In the genomic region with DNA sequence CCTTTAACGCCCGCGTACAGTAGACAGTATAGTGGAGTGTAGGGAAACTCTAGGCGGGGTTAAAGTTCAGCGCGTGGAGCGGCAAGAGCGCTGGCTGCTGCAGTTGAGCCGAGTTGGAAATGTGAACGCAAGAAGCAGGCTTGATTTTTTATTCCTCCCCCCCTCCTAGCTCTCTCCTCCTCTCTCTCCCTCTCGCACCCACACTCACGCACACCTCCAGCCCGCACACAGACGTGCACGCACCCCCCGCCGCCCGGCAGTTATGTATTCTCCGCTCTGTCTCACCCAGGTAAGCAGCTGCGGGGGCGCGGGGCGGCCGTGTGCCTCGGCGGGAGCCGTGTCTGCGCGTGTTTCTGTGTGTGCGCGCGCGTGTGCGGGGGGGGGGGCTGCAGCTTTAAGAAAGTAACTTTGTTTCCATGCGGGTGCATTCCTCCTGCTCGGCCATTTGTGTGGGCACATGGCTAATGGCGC, we compare ENCODE assay signal across 8 mouse cellular contexts. TPM values are rescaled to one million over a fixed set of nuclear protein-coding genes. Genes with fewer than 3 reads are reported as not detected.
A peak's percentile ranks its signal among the peaks of the same experiment; 100 is the strongest.
DNase-seq lines count a peak whose midpoint lies in the region; ATAC-seq lines count a peak whose summit lies in the region.

A gene (minus strand): TSS at position 373 of the 471 bp plus-strand sequence.

- ATAC-seq in heart, embryonic 13.5 days (ENCODE audit: extremely low read depth, insufficient number of reproducible peaks, low FRiP score, low TSS enrichment): peak; percentile 39; the same call in 1 of the 2 replicates
- ATAC-seq in kidney, embryonic 14.5 days (ENCODE audit: low FRiP score, low TSS enrichment): peak; percentile 77
- peak; percentile 62 for ATAC-seq in neural tube, embryonic 11.5 days (ENCODE audit: insufficient read depth, low FRiP score, low TSS enrichment)

- no peaks in the 10 kb centered on the region; the same call in 1 of the 2 replicates for H3K9me3 ChIP-seq in erythroblast, embryonic 14.5 days (ENCODE audit: control insufficient read depth, low read length)
- H3K9me3 ChIP-seq in heart, embryonic 13.5 days: no peaks in the 10 kb centered on the region
- no peaks in the 10 kb centered on the region for H3K9me3 ChIP-seq in kidney, embryonic 14.5 days (ENCODE audit: control insufficient read depth, low read length)
- H3K9me3 ChIP-seq in neural tube, embryonic 11.5 days (ENCODE audit: control insufficient read depth, low read length): no peaks in the 10 kb centered on the region

- peak within 1 kb of the TSS; percentile 78 for H3K4me2 ChIP-seq in heart, embryonic 13.5 days
- H3K4me2 ChIP-seq in kidney, embryonic 14.5 days (replicated peaks; ENCODE audit: low read depth, low read length): peak within 1 kb of the TSS; percentile 72
- peak within 1 kb of the TSS; percentile 83 for H3K4me2 ChIP-seq in neural tube, embryonic 11.5 days (ENCODE audit: low read depth)

- H3K27me3 ChIP-seq in erythroblast, embryonic 14.5 days (ENCODE audit: control insufficient read depth): peaks cover 77% of the 10 kb centered on the region
- no peaks in the 10 kb centered on the region for H3K27me3 ChIP-seq in heart, embryonic 13.5 days (replicated peaks)
- H3K27me3 ChIP-seq in kidney, embryonic 14.5 days (ENCODE audit: control insufficient read depth, insufficient read depth, low read length): peaks cover 24% of the 10 kb centered on the region
- peaks cover 9% of the 10 kb centered on the region; the same call in 1 of the 2 replicates for H3K27me3 ChIP-seq in neural tube, embryonic 11.5 days (ENCODE audit: control insufficient read depth, insufficient read depth, low read length)

- H3K4me1 ChIP-seq in erythroblast, embryonic 14.5 days (ENCODE audit: control insufficient read depth): peaks cover 3% of the 10 kb centered on the region
- peaks cover 40% of the 10 kb centered on the region for H3K4me1 ChIP-seq in heart, embryonic 13.5 days
- H3K4me1 ChIP-seq in kidney, embryonic 14.5 days (ENCODE audit: control insufficient read depth, insufficient read depth, low read length): no peaks in the 10 kb centered on the region
- peaks cover 24% of the 10 kb centered on the region; the same call in 1 of the 2 replicates for H3K4me1 ChIP-seq in neural tube, embryonic 11.5 days (ENCODE audit: control insufficient read depth, insufficient read depth, low read length)

- DNase-seq in CD4-positive helper T cell, adult 2 months (ENCODE audit: low read depth, low spot score): peak; percentile 59
- DNase-seq in adrenal gland, postnatal 25 days: peak; percentile 64
- peak; percentile 65 to 70 for DNase-seq in lung, adult 18-20 months
- DNase-seq in neural tube, embryonic 11.5 days (ENCODE audit: low spot score): peak; percentile 76
- DNase-seq in testis, postnatal 14 days (ENCODE audit: low spot score): peak; percentile 69

- peak within 1 kb of the TSS; percentile 67 for H3K4me3 ChIP-seq in erythroblast, embryonic 14.5 days (replicated peaks)
- peak within 1 kb of the TSS; percentile 97 for H3K4me3 ChIP-seq in heart, embryonic 13.5 days
- H3K4me3 ChIP-seq in kidney, embryonic 14.5 days (ENCODE audit: low read length): peak within 1 kb of the TSS; percentile 81
- H3K4me3 ChIP-seq in neural tube, embryonic 11.5 days (ENCODE audit: low read depth, low read length): peak within 1 kb of the TSS; percentile 97

- under 1% methylated on average over 37 of the region's 37 CpGs for WGBS in heart, embryonic 13.5 days
- WGBS in kidney, embryonic 14.5 days: 1% methylated on average over 37 of the region's 37 CpGs
- WGBS in neural tube, embryonic 11.5 days: under 1% methylated on average over 35 of the region's 37 CpGs

- no peaks in the 10 kb centered on the region for H3K36me3 ChIP-seq in erythroblast, embryonic 14.5 days (ENCODE audit: control insufficient read depth)
- H3K36me3 ChIP-seq in heart, embryonic 13.5 days: peaks cover 4% of the 10 kb centered on the region
- no peaks in the 10 kb centered on the region for H3K36me3 ChIP-seq in kidney, embryonic 14.5 days (ENCODE audit: control insufficient read depth, insufficient read depth, low read length)
- H3K36me3 ChIP-seq in neural tube, embryonic 11.5 days (ENCODE audit: control insufficient read depth, insufficient read depth, low read length): no peaks in the 10 kb centered on the region

- H3K9ac ChIP-seq in heart, embryonic 13.5 days: peak within 1 kb of the TSS; percentile 100
- peak within 1 kb of the TSS; percentile 95 for H3K9ac ChIP-seq in kidney, embryonic 14.5 days (ENCODE audit: low read depth, low read length)
- H3K9ac ChIP-seq in neural tube, embryonic 11.5 days (ENCODE audit: low read length): peak within 1 kb of the TSS; percentile 98

- peak within 1 kb of the TSS; percentile 95 for H3K27ac ChIP-seq in heart, embryonic 13.5 days (replicated peaks)
- peak within 1 kb of the TSS; percentile 91 for H3K27ac ChIP-seq in kidney, embryonic 14.5 days (ENCODE audit: low read depth, low read length)
- H3K27ac ChIP-seq in neural tube, embryonic 11.5 days (ENCODE audit: low read depth, low read length): peak within 1 kb of the TSS; percentile 87

RNA-seq across cellular contexts. Expression of the gene that starts here (rescaled TPM):
- 1.1 TPM in 1 of 2 replicates, not detected in the other for total RNA-seq in adrenal gland, postnatal 25 days (2021)
- not detected in 2 replicates for polyA plus RNA-seq in erythroblast, embryonic 14.5 days (2012)
- polyA plus RNA-seq in heart, embryonic 13.5 days (2015; fragmentation: Nextera tagmentation; extraction: Ambion mirVana): 0.48 and 0.55 TPM in 2 replicates
- polyA plus RNA-seq in kidney, embryonic 14.5 days (2014; fragmentation: Nextera tagmentation; extraction: Ambion mirVana): 0.35 and 0.71 TPM in 2 replicates
- 9.1 and 9.8 TPM in 2 replicates for polyA plus RNA-seq in neural tube, embryonic 11.5 days (2014; fragmentation: Nextera tagmentation; extraction: Ambion mirVana)

Comparison
In these comparisons a context has a peak if more than half of its experiments do, and no peak if none do; other contexts are left out.
1. Peak in every context shown above with its lines: DNase-seq, ATAC-seq, H3K4me3 ChIP-seq and H3K27ac ChIP-seq.
2. Peak in ATAC-seq, H3K4me3 ChIP-seq, H3K27ac ChIP-seq, H3K9ac ChIP-seq and H3K4me2 ChIP-seq in heart, embryonic 13.5 days; RNA of the gene not detected or under 1 TPM.
3. Peak in ATAC-seq, H3K4me3 ChIP-seq, H3K27ac ChIP-seq, H3K9ac ChIP-seq and H3K4me2 ChIP-seq in kidney, embryonic 14.5 days; RNA of the gene not detected or under 1 TPM.